Mouse (Mus musculus) myocyte (in vitro differentiated cells): ENCODE results near the gene Nupl1. TPM values are rescaled to one million over a fixed set of nuclear protein-coding genes. Genes with fewer than 3 reads are reported as not detected.

ENCODE experiments used
- H3K27me3 ChIP-seq: one replicate; pipeline ENCODE4 v1.6.1; 2011; ENCODE audit not compliant: control insufficient read depth, insufficient read depth, insufficient read length
- H3K36me3 ChIP-seq: one replicate; pipeline ENCODE4 v1.6.1; 2011; ENCODE audit not compliant: control insufficient read depth, insufficient read depth
- H3K4me2 ChIP-seq: one replicate; pipeline ENCODE4 v1.6.1; 2011; ENCODE audit warnings: low read depth, control low read depth
- H3K4me3 ChIP-seq: one replicate; pipeline ENCODE4 v1.5.1; 2011; ENCODE audit warnings: mild to moderate bottlenecking, control low read depth, moderate library complexity
- H3K79me2 ChIP-seq: one replicate; pipeline ENCODE4 v1.6.1; 2011; ENCODE audit not compliant: control insufficient read depth, insufficient read depth
- H3ac ChIP-seq: one replicate; pipeline ENCODE4 v1.6.1; 2011; ENCODE audit not compliant: control insufficient read depth, insufficient read length
- CEBPB ChIP-seq: IDR thresholded peaks from 2 replicates; pipeline ENCODE4 v1.6.1; 2011; ENCODE audit warnings: mild to moderate bottlenecking, moderate library complexity; ENCODE audit not compliant: poor library complexity, insufficient read depth, severe bottlenecking
- E2F4 ChIP-seq: IDR thresholded peaks from one replicate; pipeline ENCODE4 v1.6.1; 2011; ENCODE audit warnings: mild to moderate bottlenecking, control low read depth, moderate library complexity; ENCODE audit not compliant: insufficient read depth
- MAX ChIP-seq: IDR thresholded peaks from one replicate; pipeline ENCODE4 v1.6.1; 2011; ENCODE audit warnings: low read depth, mild to moderate bottlenecking, control low read depth
- MYOD1 ChIP-seq, 3 experiments: IDR thresholded peaks; one replicate each; pipeline ENCODE4 v1.6.1; 2011; ENCODE audit warnings: control low read depth in 2 of 3, low read depth in 2 of 3, mild to moderate bottlenecking in 2 of 3, moderate library complexity in 1 of 3; ENCODE audit not compliant: insufficient read length in 2 of 3, control insufficient read depth in 1 of 3
- MYOG ChIP-seq, 3 experiments: IDR thresholded peaks; one replicate each; pipeline ENCODE4 v1.6.1; 2011; ENCODE audit warnings: control low read depth in 2 of 3, low read depth in 2 of 3, mild to moderate bottlenecking in 2 of 3; ENCODE audit not compliant: insufficient read length in 2 of 3, control insufficient read depth in 1 of 3, insufficient read depth in 1 of 3
- POLR2A ChIP-seq: IDR thresholded peaks from one replicate; pipeline ENCODE4 v1.6.1; 2011; ENCODE audit warnings: low read depth, mild to moderate bottlenecking, control low read depth, moderate library complexity; ENCODE audit not compliant: insufficient read length
- POLR2AphosphoS2 ChIP-seq: IDR thresholded peaks from one replicate; pipeline ENCODE4 v1.6.1; 2011; ENCODE audit warnings: low read depth, control low read depth; ENCODE audit not compliant: insufficient read length
- REST ChIP-seq: IDR thresholded peaks from one replicate; pipeline ENCODE4 v1.6.1; 2011; ENCODE audit warnings: mild to moderate bottlenecking, control low read depth, moderate library complexity; ENCODE audit not compliant: insufficient read depth, insufficient read length
- SRF ChIP-seq: IDR thresholded peaks from one replicate; pipeline ENCODE4 v1.6.1; 2011; ENCODE audit warnings: low read depth; ENCODE audit not compliant: control insufficient read depth, insufficient read length
- TCF12 ChIP-seq: IDR thresholded peaks from one replicate; pipeline ENCODE4 v1.6.1; 2011; ENCODE audit warnings: mild to moderate bottlenecking, control low read depth; ENCODE audit not compliant: poor library complexity, insufficient read depth, severe bottlenecking
- TCF3 ChIP-seq: IDR thresholded peaks from one replicate; pipeline ENCODE4 v1.6.1; 2011; ENCODE audit warnings: low read depth, control low read depth; ENCODE audit not compliant: insufficient read length
- USF1 ChIP-seq: IDR thresholded peaks from one replicate; pipeline ENCODE4 v1.6.1; 2011; ENCODE audit warnings: low read depth, mild to moderate bottlenecking, control low read depth, moderate library complexity
- polyA plus RNA-seq: library from polyadenylated mRNA; unstranded; fragments of >200 nt; fragmentation: generic; extraction: Trizol; gene quantifications from one replicate; pipeline ENCODE4 v1.2.1, GENCODE M21; 2012; ENCODE audit warnings: missing spikeins

Gene Nupl1
- polyA plus RNA-seq, 1 experiment: not detected

DNA sequence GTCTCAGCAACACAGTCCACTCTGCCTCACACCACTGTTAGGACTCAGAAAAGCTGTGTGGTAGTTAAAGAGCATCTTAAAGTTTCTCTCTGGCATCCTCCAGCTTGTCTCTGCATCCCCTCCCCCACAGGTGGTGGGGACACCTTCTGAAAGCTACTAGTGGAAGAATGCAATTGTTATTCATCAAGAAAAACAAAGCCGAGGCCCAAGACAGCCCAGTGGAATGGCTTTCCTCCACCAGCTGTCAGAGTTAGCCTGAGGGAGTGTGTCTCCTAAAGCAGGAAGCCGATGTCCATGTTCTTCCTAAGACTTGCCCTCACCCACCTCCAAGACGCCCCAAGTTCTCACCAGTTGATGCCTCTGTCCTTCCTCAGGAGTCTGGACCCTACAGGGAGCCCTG lies 102.3 kb downstream of the Nupl1 start:
- Histone ChIP-seq H3K27me3 (no peaks in the 10 kb centered on the region), H3ac (no peak overlapping the region), H3K4me2 (no peak overlapping the region), H3K36me3 (no peaks in the 10 kb centered on the region), H3K4me3 (no peak overlapping the region), H3K79me2 (no peaks in the 10 kb centered on the region)
- TF ChIP-seq TCF12: no peak

DNA sequence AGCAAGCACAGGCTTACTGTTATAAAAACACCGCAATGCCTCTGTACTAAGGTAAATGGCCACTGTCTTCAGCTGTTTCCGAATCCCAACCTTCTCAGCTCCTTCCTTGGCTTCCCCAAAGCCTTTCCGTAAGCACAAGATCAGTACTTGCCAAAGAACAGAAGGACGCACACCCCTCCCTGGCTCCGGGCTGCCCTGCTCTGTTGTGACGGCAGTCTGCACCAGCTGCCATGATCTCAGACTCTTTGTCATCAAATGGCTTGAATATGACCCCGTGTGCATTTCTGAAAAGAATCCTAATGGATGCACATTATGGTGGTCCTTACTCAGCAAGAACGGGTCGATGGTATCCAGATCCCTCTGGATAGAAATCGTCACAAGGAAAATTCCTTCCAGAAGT lies 108.0 kb downstream of the Nupl1 start:
- H3K27me3 ChIP-seq: peaks cover 7% of the 10 kb centered on the region
- H3K36me3 ChIP-seq: no peaks in the 10 kb centered on the region
- no peak overlapping the region for H3ac ChIP-seq
- no peaks in the 10 kb centered on the region for H3K79me2 ChIP-seq
- no peak overlapping the region for H3K4me2 ChIP-seq
- no peak overlapping the region for H3K4me3 ChIP-seq
- TF ChIP-seq CEBPB: no peak
- TF ChIP-seq USF1: no peak
- no peak for TF ChIP-seq POLR2A
- TF ChIP-seq MYOD1 (IDR thresholded peaks at IDR 0.05; ENCODE audit: control insufficient read depth in 1 of 3, insufficient read length in 2 of 3, low read depth in 2 of 3): no peak
- TF ChIP-seq MYOG (IDR thresholded peaks at IDR 0.05; ENCODE audit: control insufficient read depth in 1 of 3, insufficient read depth in 1 of 3, insufficient read length in 2 of 3, low read depth in 2 of 3): no peak
- TF ChIP-seq MAX: no peak
- TF ChIP-seq REST: no peak
- TF ChIP-seq SRF: no peak
- no peak for TF ChIP-seq E2F4
- no peak for TF ChIP-seq POLR2AphosphoS2
- TF ChIP-seq TCF12: no peak
- no peak for TF ChIP-seq TCF3

DNA sequence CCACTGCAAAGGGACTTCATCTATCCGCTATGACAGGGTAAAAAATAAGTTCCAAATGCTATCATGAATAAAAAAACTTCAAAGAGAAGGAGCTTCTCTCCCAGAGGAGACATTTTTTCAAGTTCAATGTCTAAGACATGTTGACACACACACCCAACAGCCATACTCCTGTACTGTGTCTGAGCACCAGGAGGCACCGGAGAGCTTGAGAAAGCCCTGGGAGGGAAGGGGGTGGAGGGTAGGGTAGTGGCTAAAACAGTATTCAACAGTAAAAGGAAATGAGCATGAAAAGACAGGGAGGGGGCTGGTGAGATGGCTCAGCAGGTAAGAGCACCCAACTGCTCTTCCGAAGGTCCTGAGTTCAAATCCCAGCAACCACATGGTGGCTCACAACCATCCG lies 112.9 kb downstream of the Nupl1 start:
- Histone ChIP-seq H3K4me3 (no peak overlapping the region), H3K27me3 (peaks cover 5% of the 10 kb centered on the region), H3K79me2 (no peaks in the 10 kb centered on the region), H3K36me3 (no peaks in the 10 kb centered on the region), H3ac (no peak overlapping the region), H3K4me2 (no peak overlapping the region)
- TF ChIP-seq TCF12 (no peak), SRF (no peak), MYOD1 (IDR thresholded peaks at IDR 0.05; ENCODE audit: control insufficient read depth in 1 of 3, insufficient read length in 2 of 3, low read depth in 2 of 3) (no peak), POLR2AphosphoS2 (no peak), CEBPB (no peak), TCF3 (no peak), MAX (no peak), POLR2A (no peak), MYOG (IDR thresholded peaks at IDR 0.05; ENCODE audit: control insufficient read depth in 1 of 3, insufficient read depth in 1 of 3, insufficient read length in 2 of 3, low read depth in 2 of 3) (no peak), E2F4 (no peak)

DNA sequence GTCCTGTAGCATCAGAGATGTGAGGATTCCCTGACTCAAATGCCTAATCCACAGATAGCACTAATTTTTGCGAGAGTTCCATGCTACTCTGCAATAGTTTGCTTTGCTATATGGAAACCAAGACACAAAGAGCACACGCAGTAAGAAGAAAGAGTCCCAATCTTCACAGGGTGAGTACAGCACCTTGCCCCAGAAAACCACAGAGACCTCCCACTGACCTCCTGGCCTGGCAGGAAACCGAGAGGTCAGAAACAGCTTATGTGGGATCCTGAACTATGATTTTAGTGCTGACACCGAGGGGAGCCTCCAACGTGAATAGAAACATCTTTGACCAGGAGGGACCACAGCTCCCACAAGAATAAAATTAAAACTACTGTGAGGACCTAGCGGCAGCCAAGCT lies 113.4 kb downstream of the Nupl1 start:
- no peaks in the 10 kb centered on the region for H3K79me2 ChIP-seq
- H3K27me3 ChIP-seq: no peaks in the 10 kb centered on the region
- no peaks in the 10 kb centered on the region for H3K36me3 ChIP-seq
- TF ChIP-seq POLR2AphosphoS2 (no peak), TCF12 (no peak), MAX (no peak), SRF (no peak), USF1 (no peak), E2F4 (no peak), CEBPB (no peak), MYOG (IDR thresholded peaks at IDR 0.05; ENCODE audit: control insufficient read depth in 1 of 3, insufficient read depth in 1 of 3, insufficient read length in 2 of 3, low read depth in 2 of 3) (no peak), POLR2A (no peak), TCF3 (no peak), REST (no peak), MYOD1 (IDR thresholded peaks at IDR 0.05; ENCODE audit: control insufficient read depth in 1 of 3, insufficient read length in 2 of 3, low read depth in 2 of 3) (no peak)
- H3ac ChIP-seq: no peak overlapping the region
- H3K4me2 ChIP-seq: no peak overlapping the region
- no peak overlapping the region for H3K4me3 ChIP-seq

DNA sequence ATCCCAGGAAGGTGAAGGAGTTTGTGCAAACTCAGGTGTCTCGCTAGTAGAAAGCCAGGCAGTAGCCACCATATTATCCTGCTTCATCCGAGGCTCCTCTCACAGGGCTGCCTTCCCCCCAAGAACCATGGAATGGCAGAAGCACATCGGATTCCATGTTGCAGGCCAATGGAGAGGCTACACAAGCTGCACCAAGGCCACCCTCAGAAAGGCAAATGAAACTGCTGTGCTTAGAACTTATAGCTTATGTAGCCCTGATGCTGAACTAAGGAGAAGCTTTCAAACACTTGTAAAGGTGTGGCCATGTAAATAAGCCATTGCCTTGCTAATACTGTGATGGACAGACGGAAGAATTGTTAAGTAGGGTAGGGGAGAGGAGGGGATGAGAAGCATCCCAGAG lies 115.4 kb downstream of the Nupl1 start:
- TF ChIP-seq MYOG (IDR thresholded peaks at IDR 0.05; ENCODE audit: control insufficient read depth in 1 of 3, insufficient read depth in 1 of 3, insufficient read length in 2 of 3, low read depth in 2 of 3) (no peak), TCF3 (no peak), POLR2AphosphoS2 (no peak), USF1 (no peak), TCF12 (no peak), POLR2A (no peak), MAX (no peak), REST (no peak)
- Histone ChIP-seq H3K27me3 (no peaks in the 10 kb centered on the region), H3ac (no peak overlapping the region), H3K79me2 (no peaks in the 10 kb centered on the region), H3K36me3 (no peaks in the 10 kb centered on the region), H3K4me3 (no peak overlapping the region), H3K4me2 (no peak overlapping the region)
